Mouse (Mus musculus): ENCODE data around the gene Igll1. TPM values are rescaled to one million over a fixed set of nuclear protein-coding genes. Genes with fewer than 3 reads are reported as not detected.
A peak's percentile ranks its signal among the peaks of the same experiment; 100 is the strongest.

Igll1 gene
- polyA plus RNA-seq, 1 experiment: 9.2 TPM

- no peak overlapping the region for H3K4me3 ChIP-seq (replicated peaks; ENCODE audit: control insufficient read depth, low read depth, low read length)
- TF ChIP-seq CTCF (IDR thresholded peaks at IDR 0.05; ENCODE audit: control insufficient read depth, insufficient read depth, low read length) (no peak), POLR2A (IDR thresholded peaks at IDR 0.05; ENCODE audit: borderline replicate concordance, control insufficient read depth, low read depth, low read length) (no peak)
Measured at GRCm38 (mm10) chr16:16896015-16896381, 32.2 kb upstream of the Igll1 start.

GRCm38 (mm10) chr16:16892366-16892765, 28.6 kb upstream of the Igll1 start:
- WGBS: 88% methylated on average over 7 of the region's 7 CpGs
- H3K27ac ChIP-seq (ENCODE audit: control insufficient read depth, insufficient read depth, low read depth, low read length, poor library complexity): no peak overlapping the region
- no peak for TF ChIP-seq POLR2A (IDR thresholded peaks at IDR 0.05; ENCODE audit: borderline replicate concordance, control insufficient read depth, low read depth, low read length)
- peaks cover 1% of the 10 kb centered on the region; the same call in 1 of the 2 replicates for H3K4me1 ChIP-seq (ENCODE audit: control insufficient read depth, insufficient read depth, low read length)
- H3K4me3 ChIP-seq (replicated peaks; ENCODE audit: control insufficient read depth, low read depth, low read length): no peak overlapping the region

More at GRCm38 (mm10) chr16:16896015-16896381, 32.2 kb upstream of the Igll1 start:
- peaks cover 1% of the 10 kb centered on the region; the same call in 1 of the 2 replicates for H3K4me1 ChIP-seq (ENCODE audit: control insufficient read depth, insufficient read depth, low read length)
- 4% methylated on average over 4 of the region's 4 CpGs for WGBS
- H3K27ac ChIP-seq (ENCODE audit: control insufficient read depth, insufficient read depth, low read depth, low read length, poor library complexity): peak overlapping the region; percentile 7

- 100% methylated on average over 1 of the region's 1 CpGs for WGBS
- TF ChIP-seq CTCF (IDR thresholded peaks at IDR 0.05; ENCODE audit: control insufficient read depth, insufficient read depth, low read length): no peak
- TF ChIP-seq POLR2A (IDR thresholded peaks at IDR 0.05; ENCODE audit: borderline replicate concordance, control insufficient read depth, low read depth, low read length): no peak
Measured at GRCm38 (mm10) chr16:16888341-16888740, 24.6 kb upstream of the Igll1 start.

GRCm38 (mm10) chr16:16879025-16879424, 15.2 kb upstream of the Igll1 start:
- H3K4me1 ChIP-seq (ENCODE audit: control insufficient read depth, insufficient read depth, low read length): no peaks in the 10 kb centered on the region
- no peak overlapping the region for H3K27ac ChIP-seq (ENCODE audit: control insufficient read depth, insufficient read depth, low read depth, low read length, poor library complexity)
- 73% methylated on average over 5 of the region's 5 CpGs for WGBS
- no peak overlapping the region for H3K4me3 ChIP-seq (replicated peaks; ENCODE audit: control insufficient read depth, low read depth, low read length)
- no peak for TF ChIP-seq CTCF (IDR thresholded peaks at IDR 0.05; ENCODE audit: control insufficient read depth, insufficient read depth, low read length)
- TF ChIP-seq POLR2A (IDR thresholded peaks at IDR 0.05; ENCODE audit: borderline replicate concordance, control insufficient read depth, low read depth, low read length): no peak

More at GRCm38 (mm10) chr16:16888341-16888740, 24.6 kb upstream of the Igll1 start:
- no peak overlapping the region for H3K27ac ChIP-seq (ENCODE audit: control insufficient read depth, insufficient read depth, low read depth, low read length, poor library complexity)
- no peak overlapping the region for H3K4me3 ChIP-seq (replicated peaks; ENCODE audit: control insufficient read depth, low read depth, low read length)
- no peaks in the 10 kb centered on the region for H3K4me1 ChIP-seq (ENCODE audit: control insufficient read depth, insufficient read depth, low read length)

- TF ChIP-seq POLR2A (IDR thresholded peaks at IDR 0.05; ENCODE audit: borderline replicate concordance, control insufficient read depth, low read depth, low read length) (peak; percentile 84; the same call in 1 of the 2 replicates), CTCF (IDR thresholded peaks at IDR 0.05; ENCODE audit: control insufficient read depth, insufficient read depth, low read length) (peak; percentile 14; the same call in 1 of the 2 replicates)
- under 1% methylated on average over 49 of the region's 49 CpGs for WGBS
- Histone ChIP-seq H3K4me1 (ENCODE audit: control insufficient read depth, insufficient read depth, low read length) (no peaks in the 10 kb centered on the region; the same call in 1 of the 2 replicates), H3K4me3 (replicated peaks; ENCODE audit: control insufficient read depth, low read depth, low read length) (peak within 1 kb of the TSS; percentile 89), H3K27ac (ENCODE audit: control insufficient read depth, insufficient read depth, low read depth, low read length, poor library complexity) (peak within 1 kb of the TSS; percentile 80)
Measured at GRCm38 (mm10) chr16:16870617-16871331, 7.0 kb upstream of the Igll1 start, which contains the start of the genes Top3b and Vpreb1. Gene Top3b (plus strand): TSS chr16:16870736. Gene Vpreb1 (minus strand): TSS chr16:16870843.

- no peaks in the 10 kb centered on the region; the same call in 1 of the 2 replicates for H3K4me1 ChIP-seq (ENCODE audit: control insufficient read depth, insufficient read depth, low read length)
- H3K4me3 ChIP-seq (replicated peaks; ENCODE audit: control insufficient read depth, low read depth, low read length): peak overlapping the region; percentile 89
- 31% methylated on average over 7 of the region's 7 CpGs for WGBS
- TF ChIP-seq POLR2A (IDR thresholded peaks at IDR 0.05; ENCODE audit: borderline replicate concordance, control insufficient read depth, low read depth, low read length): no peak
- no peak for TF ChIP-seq CTCF (IDR thresholded peaks at IDR 0.05; ENCODE audit: control insufficient read depth, insufficient read depth, low read length)
- H3K27ac ChIP-seq (ENCODE audit: control insufficient read depth, insufficient read depth, low read depth, low read length, poor library complexity): no peak overlapping the region
Measured at GRCm38 (mm10) chr16:16870241-16870616, 6.4 kb upstream of the Igll1 start.

- no peak overlapping the region for H3K4me3 ChIP-seq (replicated peaks; ENCODE audit: control insufficient read depth, low read depth, low read length)
- no peak for TF ChIP-seq POLR2A (IDR thresholded peaks at IDR 0.05; ENCODE audit: borderline replicate concordance, control insufficient read depth, low read depth, low read length)
- TF ChIP-seq CTCF (IDR thresholded peaks at IDR 0.05; ENCODE audit: control insufficient read depth, insufficient read depth, low read length): no peak
- H3K27ac ChIP-seq (ENCODE audit: control insufficient read depth, insufficient read depth, low read depth, low read length, poor library complexity): peak overlapping the region; percentile 17; the same call in 1 of the 2 replicates
- WGBS: 8% methylated on average over 5 of the region's 5 CpGs
- peaks cover 3% of the 10 kb centered on the region for H3K4me1 ChIP-seq (ENCODE audit: control insufficient read depth, insufficient read depth, low read length)
Measured at GRCm38 (mm10) chr16:16865696-16866561, 2.1 kb upstream of the Igll1 start.

GRCm38 (mm10) chr16:16865217-16865616, 1.4 kb upstream of the Igll1 start:
- H3K27ac ChIP-seq (ENCODE audit: control insufficient read depth, insufficient read depth, low read depth, low read length, poor library complexity): no peak overlapping the region
- TF ChIP-seq CTCF (IDR thresholded peaks at IDR 0.05; ENCODE audit: control insufficient read depth, insufficient read depth, low read length): no peak
- no peak for TF ChIP-seq POLR2A (IDR thresholded peaks at IDR 0.05; ENCODE audit: borderline replicate concordance, control insufficient read depth, low read depth, low read length)
- H3K4me3 ChIP-seq (replicated peaks; ENCODE audit: control insufficient read depth, low read depth, low read length): no peak overlapping the region
- H3K4me1 ChIP-seq (ENCODE audit: control insufficient read depth, insufficient read depth, low read length): peaks cover 3% of the 10 kb centered on the region

Measured in bone marrow, adult 2 months (tissue).